Mouse (Mus musculus) liver, embryonic 13.5 days (tissue): ENCODE measurements around the gene Bap1. TPM values are rescaled to one million over a fixed set of nuclear protein-coding genes. Genes with fewer than 3 reads are reported as not detected.

Experiments
- ATAC-seq: fragments of 200-750 bp; cut with Nextera tagmentation; 2 replicates; pipeline ENCODE4 v1.8.0; 2017; ENCODE audit warnings: low read depth, mild to moderate bottlenecking, moderate number of reproducible peaks, moderate library complexity
- DNase-seq: peaks from one replicate; pipeline ENCODE4 v3.0.0; 2022
- H3K27ac ChIP-seq: fragments of 300-500 bp; sonication (generic); 2 replicates; pipeline ENCODE4 v1.5.1; 2015; ENCODE audit warnings: moderate library complexity, mild to moderate bottlenecking, inconsistent platforms
- H3K27me3 ChIP-seq: fragments of 300-500 bp; sonication (generic); 2 replicates; pipeline ENCODE4 v1.6.1; 2015; ENCODE audit warnings: mild to moderate bottlenecking, inconsistent platforms
- H3K36me3 ChIP-seq: fragments of 300-500 bp; sonication (generic); 2 replicates; pipeline ENCODE4 v1.6.1; 2015; ENCODE audit warnings: mild to moderate bottlenecking, inconsistent platforms
- H3K4me1 ChIP-seq: fragments of 300-500 bp; sonication (generic); replicated peaks from 2 replicates; pipeline ENCODE4 v1.6.1; 2015; ENCODE audit warnings: inconsistent platforms
- H3K4me2 ChIP-seq: fragments of 300-500 bp; sonication (generic); 2 replicates; pipeline ENCODE4 v1.6.1; 2015; ENCODE audit warnings: inconsistent platforms, mild to moderate bottlenecking, moderate library complexity
- H3K4me3 ChIP-seq: fragments of 300-500 bp; sonication (generic); replicated peaks from 2 replicates; pipeline ENCODE4 v1.5.1; 2015; ENCODE audit warnings: mild to moderate bottlenecking, inconsistent platforms
- H3K9ac ChIP-seq: fragments of 300-500 bp; sonication (generic); 2 replicates; pipeline ENCODE4 v1.6.1; 2015; ENCODE audit warnings: mild to moderate bottlenecking, inconsistent platforms
- H3K9me3 ChIP-seq: fragments of 300-500 bp; sonication (generic); replicated peaks from 2 replicates; pipeline ENCODE4 v1.6.1; 2016; ENCODE audit warnings: inconsistent platforms
- WGBS: fragments of 180-500 bp; shearing (Covaris S2); methylation state at CpG from one replicate; pipeline ENCODE4 v1.1.7; 2015; ENCODE audit not compliant: insufficient replicate concordance; 5-methylcytosine and 5-hydroxymethylcytosine counted together
- polyA plus RNA-seq: library from polyadenylated mRNA; unstranded; fragments of >200 nt; fragmentation: Nextera tagmentation; extraction: Ambion mirVana; gene quantifications from 2 replicates; pipeline ENCODE4 v1.2.1, GENCODE M21; 2015

Gene Bap1
- 39.5 and 44.2 TPM in 2 replicates for polyA plus RNA-seq

DNA sequence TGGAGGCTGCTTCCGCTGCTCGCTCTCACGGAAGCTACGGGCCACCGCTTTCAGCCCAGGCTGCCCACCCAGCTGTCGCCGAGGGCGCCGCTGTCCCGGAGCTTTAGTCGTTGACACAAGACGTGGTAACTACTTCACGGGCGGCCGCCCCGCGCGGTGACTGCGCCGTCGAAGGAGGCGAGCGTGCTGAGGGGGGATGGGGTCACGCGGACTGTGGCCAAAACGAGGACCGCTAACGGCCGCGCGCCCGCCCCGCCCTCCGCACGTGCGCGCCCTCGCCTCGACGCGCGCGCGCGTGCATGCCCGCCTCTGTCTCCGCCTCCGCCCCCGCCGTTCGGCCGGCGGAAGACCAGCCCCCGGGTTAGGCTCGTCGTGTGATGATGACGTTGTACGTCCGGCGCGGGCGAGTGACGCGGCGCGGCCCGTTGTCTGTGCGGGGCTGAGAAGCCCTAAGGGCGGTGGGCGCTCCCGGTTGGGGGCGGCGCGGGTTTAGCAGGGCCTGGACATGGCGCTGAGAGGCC, at the start of gene Bap1, which contains the start of gene Phf7:
Gene Bap1, plus strand, starts transcription at position 367 of the 521 bp plus-strand sequence.
Gene Phf7, minus strand, starts transcription at position 234 of the 521 bp plus-strand sequence.
- Histone ChIP-seq H3K27ac (peak within 1 kb of the TSS; percentile 93), H3K4me1 (peaks cover 32% of the 10 kb centered on the region), H3K36me3 (peaks cover 36% of the 10 kb centered on the region), H3K9ac (peak within 1 kb of the TSS; percentile 97), H3K9me3 (no peaks in the 10 kb centered on the region), H3K27me3 (no peaks in the 10 kb centered on the region), H3K4me2 (peak within 1 kb of the TSS; percentile 91), H3K4me3 (peak within 1 kb of the TSS; percentile 100)
- DNase-seq, result peak; percentile 92
- peak; percentile 89 for ATAC-seq
- under 1% methylated on average over 75 of the region's 75 CpGs for WGBS

DNA sequence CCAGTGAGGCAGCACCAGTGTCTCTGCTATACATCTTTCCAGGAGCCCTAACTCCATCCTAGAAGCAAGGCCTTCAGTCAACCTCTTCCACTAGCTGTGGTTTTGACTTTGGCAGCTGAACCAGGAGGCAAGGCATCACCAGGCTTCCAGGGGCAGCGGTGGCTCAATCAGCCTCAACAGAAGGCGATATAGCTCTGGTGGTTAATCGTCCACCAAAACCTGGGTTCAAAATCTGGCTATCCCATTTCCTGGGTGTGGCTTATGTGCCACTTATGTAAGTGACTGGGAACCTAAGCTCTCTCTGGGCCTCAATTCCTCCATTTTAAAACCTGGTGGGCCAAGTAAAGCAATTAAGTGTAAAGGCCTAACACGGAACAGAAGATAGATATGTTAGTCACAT, 46.4 kb upstream of the Bap1 start:
- no peaks in the 10 kb centered on the region for H3K27me3 ChIP-seq
- ATAC-seq (no peak), DNase-seq (no peak)
- peak overlapping the region; percentile 91 for H3K9ac ChIP-seq
- peaks cover 47% of the 10 kb centered on the region for H3K36me3 ChIP-seq
- peak overlapping the region; percentile 88 for H3K27ac ChIP-seq
- peak overlapping the region; percentile 80 for H3K4me2 ChIP-seq
- H3K4me1 ChIP-seq, result peaks cover 62% of the 10 kb centered on the region
- H3K9me3 ChIP-seq, result no peaks in the 10 kb centered on the region
- WGBS, result 40% methylated on average over 4 of the region's 4 CpGs
- H3K4me3 ChIP-seq, result peak overlapping the region; percentile 81

DNA sequence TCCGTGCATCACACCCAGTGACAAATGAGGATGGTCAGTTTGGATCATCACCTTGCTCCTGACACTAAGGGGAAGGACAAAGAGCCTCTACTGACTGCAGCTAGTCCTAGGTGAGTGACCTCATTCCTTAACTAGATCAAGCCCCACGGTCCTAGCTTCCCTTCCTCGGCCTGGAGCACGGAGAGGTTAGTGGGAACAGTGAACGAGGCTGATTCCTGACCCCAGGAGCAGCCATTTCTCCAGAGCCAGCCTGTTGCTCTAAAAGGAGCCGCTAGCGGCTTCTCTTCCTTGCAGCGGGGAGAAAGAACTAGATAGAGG, 46.0 kb upstream of the Bap1 start:
- Histone ChIP-seq H3K4me1 (peaks cover 58% of the 10 kb centered on the region), H3K36me3 (peaks cover 44% of the 10 kb centered on the region)

DNA sequence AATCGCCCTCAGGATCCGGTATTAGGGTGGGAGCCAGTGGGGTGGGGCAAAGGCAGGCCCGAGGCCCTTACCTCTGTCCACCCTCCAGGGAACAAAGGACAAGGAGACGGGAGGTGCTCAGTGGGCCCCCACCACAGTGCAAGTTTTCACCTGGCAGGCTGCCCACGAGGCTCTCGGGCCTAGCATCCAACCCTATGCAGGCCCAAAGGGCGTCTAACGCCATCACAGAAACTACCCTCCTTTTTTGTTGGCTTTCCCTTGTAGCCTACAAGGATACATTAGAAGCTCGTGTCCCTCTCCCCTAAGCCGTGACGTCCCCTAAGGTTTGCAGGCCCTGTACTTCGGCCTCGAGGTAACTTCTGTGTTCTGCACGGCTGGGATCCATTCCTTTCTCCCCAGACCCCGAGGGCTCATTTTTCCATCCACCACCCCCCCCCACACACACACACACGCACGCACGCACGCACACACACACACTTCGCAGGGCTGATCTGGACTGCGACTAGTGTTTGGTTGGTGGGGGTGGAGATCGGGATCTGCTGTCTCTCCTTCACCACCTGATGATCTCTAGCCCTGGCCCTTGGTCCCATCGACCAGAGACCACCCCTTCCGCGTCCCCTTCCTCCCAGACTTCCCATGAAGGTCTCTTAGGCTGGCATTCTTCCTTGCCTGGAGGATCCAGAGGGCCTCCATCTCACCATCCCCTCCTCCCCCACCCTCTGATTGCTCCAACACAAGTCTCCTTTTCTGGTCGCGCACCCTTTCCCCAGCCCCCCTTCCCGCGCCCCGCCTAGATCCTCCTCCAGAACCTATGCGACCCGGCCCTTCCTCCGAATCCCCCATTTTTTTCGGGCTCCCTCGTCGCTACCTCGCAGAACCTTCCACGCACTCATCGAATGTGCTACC, 45.4 kb upstream of the Bap1 start:
- no peaks in the 10 kb centered on the region for H3K9me3 ChIP-seq
- H3K4me3 ChIP-seq, result peak overlapping the region; percentile 81
- H3K4me1 ChIP-seq, result peaks cover 55% of the 10 kb centered on the region
- peak overlapping the region; percentile 91 for H3K9ac ChIP-seq
- WGBS, result under 1% methylated on average over 39 of the region's 39 CpGs
- no peaks in the 10 kb centered on the region for H3K27me3 ChIP-seq
- peaks cover 38% of the 10 kb centered on the region for H3K36me3 ChIP-seq
- ATAC-seq (peak; percentile 22), DNase-seq (no peak)
- H3K27ac ChIP-seq, result peak overlapping the region; percentile 88
- H3K4me2 ChIP-seq, result peak overlapping the region; percentile 80

More for the DNA sequence above, 46.0 kb upstream of the Bap1 start:
- Histone ChIP-seq H3K9me3 (no peaks in the 10 kb centered on the region), H3K27ac (peak overlapping the region; percentile 88), H3K4me3 (peak overlapping the region; percentile 81), H3K9ac (peak overlapping the region; percentile 91), H3K4me2 (peak overlapping the region; percentile 80), H3K27me3 (no peaks in the 10 kb centered on the region)
- DNase-seq, result no peak
- ATAC-seq, result no peak
- WGBS, result 17% methylated on average over 8 of the region's 8 CpGs

DNA sequence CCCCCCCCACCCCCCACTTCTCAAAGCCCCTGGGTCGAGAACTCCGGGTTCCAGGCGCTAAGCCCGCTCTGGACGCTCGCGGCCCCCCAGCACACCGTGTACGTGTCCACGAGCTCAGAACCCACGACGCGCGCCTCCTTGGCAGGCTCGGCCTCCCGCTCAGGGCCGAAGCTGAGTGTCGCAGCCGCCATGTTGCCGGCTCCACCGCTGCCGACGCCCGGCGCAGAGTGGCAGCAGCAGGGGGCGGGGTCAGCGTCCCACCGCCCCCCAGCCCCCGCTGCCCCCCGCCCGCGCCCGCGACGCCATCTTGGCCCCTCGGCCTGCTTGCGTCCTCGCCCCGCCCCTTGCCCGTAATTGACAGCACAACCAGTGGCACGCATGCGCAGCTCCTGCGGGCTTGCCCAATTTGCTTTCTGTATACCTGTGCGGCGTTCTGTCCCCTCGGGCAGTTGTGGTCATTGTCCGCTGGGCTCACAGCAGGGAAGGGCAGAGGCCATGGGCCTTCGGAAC, 44.7 kb upstream of the Bap1 start:
- Histone ChIP-seq H3K27me3 (no peaks in the 10 kb centered on the region), H3K9me3 (no peaks in the 10 kb centered on the region), H3K4me1 (peaks cover 58% of the 10 kb centered on the region), H3K27ac (peak overlapping the region; percentile 88), H3K4me3 (peak overlapping the region; percentile 81), H3K36me3 (peaks cover 32% of the 10 kb centered on the region), H3K9ac (peak overlapping the region; percentile 91), H3K4me2 (peak overlapping the region; percentile 80)
- DNase-seq (peak; percentile 92), ATAC-seq (peak; percentile 77)
- 0% methylated on average over 41 of the region's 48 CpGs for WGBS

DNA sequence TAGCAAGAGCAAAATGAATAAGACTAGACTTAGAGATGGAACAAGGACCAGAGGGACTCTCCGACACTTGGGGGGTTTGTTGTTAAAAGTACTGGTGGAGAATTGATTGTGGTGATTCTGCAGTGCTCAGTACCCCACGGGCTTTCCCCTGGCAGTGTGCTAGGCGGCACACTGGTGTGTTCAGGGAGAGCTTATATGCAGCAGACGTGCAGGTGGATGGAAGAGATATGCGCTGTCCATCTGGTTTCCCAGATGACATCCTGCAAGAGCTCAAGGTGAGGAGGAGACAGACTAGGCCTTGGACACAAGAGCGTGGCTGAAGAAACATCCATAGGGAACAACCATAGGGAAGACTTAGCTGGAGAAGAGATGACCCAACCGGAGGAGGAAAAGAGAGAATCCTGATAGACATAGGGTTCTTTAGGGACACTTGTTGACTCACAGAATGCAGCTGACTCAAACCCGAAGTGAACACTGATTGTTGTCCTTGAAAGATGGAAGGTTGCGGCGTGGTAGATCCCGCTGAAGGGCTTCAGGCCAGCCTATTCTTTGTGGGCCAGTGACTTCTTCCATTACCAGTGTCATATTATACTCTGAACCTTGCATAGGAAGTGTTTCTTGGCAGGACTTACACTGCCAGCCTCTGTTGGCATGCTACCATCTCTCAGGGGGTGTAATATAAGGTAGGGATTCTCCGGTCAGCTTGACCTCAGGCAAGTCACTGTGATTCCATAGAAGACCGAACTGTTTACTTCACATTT, 44.0 kb upstream of the Bap1 start:
- DNase-seq (peak; percentile 58), ATAC-seq (peak; percentile 71)
- Histone ChIP-seq H3K36me3 (peaks cover 25% of the 10 kb centered on the region), H3K4me3 (peak overlapping the region; percentile 81), H3K27me3 (no peaks in the 10 kb centered on the region), H3K27ac (peak overlapping the region; percentile 88), H3K9me3 (no peaks in the 10 kb centered on the region), H3K4me2 (peak overlapping the region; percentile 80), H3K9ac (peak overlapping the region; percentile 91), H3K4me1 (peaks cover 63% of the 10 kb centered on the region)
- 64% methylated on average over 13 of the region's 13 CpGs for WGBS

DNA sequence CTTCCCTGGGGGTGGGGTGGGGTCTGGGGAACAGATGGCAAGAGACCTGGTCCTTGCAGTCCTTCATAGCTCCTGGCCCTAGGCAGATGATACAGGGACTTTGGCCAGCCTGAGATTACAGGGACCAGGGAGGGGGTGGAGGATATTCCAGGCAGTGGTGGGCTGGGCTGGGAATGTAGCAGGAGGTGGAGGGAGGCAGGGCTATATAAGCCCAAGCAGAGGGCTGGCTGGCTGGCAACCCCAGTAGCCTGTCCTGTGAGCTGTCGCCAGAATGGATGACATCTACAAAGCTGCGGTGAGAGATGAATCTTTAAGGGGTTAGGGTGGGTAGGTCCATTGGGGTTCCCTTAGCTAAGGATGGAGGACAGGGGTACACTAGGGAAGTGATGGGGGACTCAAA, 43.2 kb upstream of the Bap1 start, which contains the start of gene Tnnc1:
Gene Tnnc1, plus strand, starts transcription at position 229 of the 400 bp plus-strand sequence.
- peak within 1 kb of the TSS; percentile 81 for H3K4me3 ChIP-seq
- no peak for DNase-seq
- 0 out of 2 replicates have a peak, but pooled peaks have one; percentile 5 for ATAC-seq
- peaks cover 16% of the 10 kb centered on the region for H3K36me3 ChIP-seq
- H3K27me3 ChIP-seq, result no peaks in the 10 kb centered on the region
- H3K9me3 ChIP-seq, result no peaks in the 10 kb centered on the region
- peak within 1 kb of the TSS; percentile 91 for H3K9ac ChIP-seq
- peaks cover 64% of the 10 kb centered on the region for H3K4me1 ChIP-seq
- peak within 1 kb of the TSS; percentile 80 for H3K4me2 ChIP-seq
- 73% methylated on average over 2 of the region's 2 CpGs for WGBS
- peak within 1 kb of the TSS; percentile 88 for H3K27ac ChIP-seq

DNA sequence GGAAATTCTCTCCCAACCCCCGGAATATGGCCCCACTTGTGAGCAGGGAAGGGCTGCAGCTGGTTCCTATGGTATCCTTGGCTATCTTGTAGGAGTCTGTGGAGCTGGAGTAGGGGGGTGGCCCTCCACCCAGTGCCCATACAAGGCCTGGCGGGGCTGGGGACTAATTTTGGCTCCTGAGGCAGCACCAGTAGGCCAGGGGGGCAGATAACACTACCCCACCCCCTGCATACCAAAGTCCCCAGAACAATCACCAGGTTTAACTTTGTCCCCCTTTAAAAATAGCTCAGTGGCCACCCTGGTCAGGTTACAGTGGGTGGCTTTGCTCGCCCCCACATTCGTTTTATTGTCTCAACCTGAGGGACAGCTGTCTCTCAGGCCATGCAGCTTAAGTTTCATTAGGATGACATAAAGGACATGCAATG, 42.1 kb upstream of the Bap1 start:
- Histone ChIP-seq H3K27ac (no peak overlapping the region), H3K4me3 (no peak overlapping the region), H3K4me1 (peaks cover 65% of the 10 kb centered on the region), H3K36me3 (peaks cover 7% of the 10 kb centered on the region), H3K9ac (no peak overlapping the region), H3K27me3 (no peaks in the 10 kb centered on the region), H3K4me2 (0 out of 2 replicates have a peak overlapping the region, but pooled peaks have one; percentile 3), H3K9me3 (no peaks in the 10 kb centered on the region)
- 57% methylated on average over 4 of the region's 4 CpGs for WGBS
- DNase-seq (no peak), ATAC-seq (no peak)

DNA sequence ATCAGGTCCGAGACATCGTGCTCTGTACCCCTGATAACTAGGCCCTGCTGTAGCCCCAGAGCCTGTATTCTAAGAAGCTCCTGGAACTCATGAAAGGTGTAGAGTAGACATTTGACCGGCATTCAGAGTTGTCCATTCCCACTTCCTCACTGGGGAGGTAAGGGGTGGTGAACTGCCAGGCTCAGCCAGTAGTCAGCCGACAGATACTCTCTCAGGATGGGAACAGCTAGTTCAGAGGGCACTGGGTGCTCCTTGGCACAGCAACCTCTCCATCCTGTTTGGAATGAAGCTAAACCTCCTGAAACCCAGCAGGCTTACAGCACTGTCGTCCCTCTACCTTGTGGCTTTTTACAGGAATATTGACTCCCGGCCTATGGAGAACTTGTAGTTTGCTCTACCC, 39.4 kb upstream of the Bap1 start:
- H3K27ac ChIP-seq, result no peak overlapping the region
- H3K4me2 ChIP-seq, result no peak overlapping the region
- H3K4me1 ChIP-seq, result peaks cover 58% of the 10 kb centered on the region
- no peak for DNase-seq
- ATAC-seq, result no peak
- H3K9ac ChIP-seq, result no peak overlapping the region
- WGBS, result 66% methylated on average over 6 of the region's 6 CpGs
- no peak overlapping the region for H3K4me3 ChIP-seq
- no peaks in the 10 kb centered on the region for H3K36me3 ChIP-seq
- H3K9me3 ChIP-seq, result no peaks in the 10 kb centered on the region
- H3K27me3 ChIP-seq, result 0 out of 2 replicates have a peak, but pooled peaks cover 3% of the 10 kb centered on the region

DNA sequence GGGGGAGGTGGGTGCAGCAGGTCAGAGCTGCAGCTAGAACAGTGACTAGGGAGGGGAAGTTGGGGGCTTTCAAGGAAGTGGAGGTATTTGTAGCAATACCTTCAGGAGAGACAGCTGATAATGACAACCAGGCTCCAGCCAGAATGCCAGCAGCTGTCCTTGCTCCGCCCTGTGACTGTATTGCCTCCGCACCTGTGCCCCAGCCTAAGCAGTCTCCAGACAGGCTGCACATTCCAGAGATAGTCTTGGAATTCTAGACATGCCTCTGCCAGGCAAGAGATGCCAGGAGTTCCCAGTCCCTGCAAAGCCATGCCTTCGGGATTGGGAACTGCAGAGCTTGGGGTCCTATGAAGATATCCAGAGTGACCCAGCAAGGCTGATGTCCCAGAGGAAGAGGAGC, 38.8 kb upstream of the Bap1 start:
- Histone ChIP-seq H3K27ac (no peak overlapping the region), H3K4me1 (peaks cover 51% of the 10 kb centered on the region), H3K9me3 (no peaks in the 10 kb centered on the region), H3K36me3 (no peaks in the 10 kb centered on the region), H3K4me3 (no peak overlapping the region), H3K9ac (no peak overlapping the region), H3K4me2 (no peak overlapping the region), H3K27me3 (0 out of 2 replicates have a peak, but pooled peaks cover 3% of the 10 kb centered on the region)
- DNase-seq, result no peak
- WGBS, result 82% methylated on average over 3 of the region's 3 CpGs
- ATAC-seq, result no peak
